Mouse (Mus musculus) small intestine, adult 2 months (tissue): ENCODE measurements around the gene Bmp2k.

ENCODE experiments used
- CTCF ChIP-seq: fragments of 200-500 bp; IDR thresholded peaks from 2 replicates; pipeline ENCODE4 v1.5.1; 2012; ENCODE audit warnings: low read depth, mild to moderate bottlenecking, control low read depth, inconsistent platforms, low read length, moderate library complexity, mixed read lengths; ENCODE audit not compliant: insufficient replicate concordance, insufficient read length; ENCODE audit errors: extremely low read depth
- POLR2A ChIP-seq: fragments of 200-500 bp; IDR thresholded peaks from 2 replicates; pipeline ENCODE4 v1.6.1; 2012; ENCODE audit warnings: low read depth, mild to moderate bottlenecking, control low read depth, inconsistent platforms, low read length, moderate library complexity

DNA sequence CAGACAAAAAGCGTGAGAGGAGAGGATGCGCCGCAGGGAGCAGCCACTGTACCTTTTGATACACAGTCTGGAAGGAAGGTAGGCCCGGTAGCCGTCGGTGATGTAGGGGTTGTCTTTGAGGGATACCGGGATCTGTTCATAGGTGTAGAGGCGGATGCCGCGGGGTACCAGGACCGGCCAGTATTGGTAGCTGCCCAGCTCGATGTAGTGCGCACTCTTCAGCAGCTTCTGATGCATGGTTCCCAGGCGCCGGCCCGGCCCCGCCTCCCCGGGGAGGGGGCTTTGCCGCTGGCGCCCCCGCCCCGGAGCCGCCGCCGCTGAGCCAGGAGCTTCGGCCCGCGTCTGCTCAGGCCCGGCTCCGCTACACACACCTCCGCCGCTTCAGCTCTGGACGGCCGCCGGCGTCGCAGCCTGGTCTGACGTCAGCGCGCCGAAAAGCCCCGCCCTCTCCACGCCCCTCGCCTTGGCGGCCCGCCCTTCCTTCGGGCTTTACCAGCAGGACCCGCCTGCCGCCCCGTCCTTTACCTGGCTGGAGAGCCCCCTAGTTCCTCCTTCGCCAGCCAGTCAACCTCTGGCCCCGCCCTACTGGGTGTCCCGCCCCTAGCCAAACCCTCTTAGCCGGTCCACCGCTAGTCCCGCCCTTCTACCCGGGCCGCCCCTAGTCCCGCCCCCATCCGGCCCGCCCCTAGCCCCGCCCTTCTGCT is 113.9 kb downstream of the Bmp2k start, which contains the start of gene Paqr3:
- no peak for TF ChIP-seq CTCF
- TF ChIP-seq POLR2A = no peak
